Mouse (Mus musculus): ENCODE data around the gene Nr1i2. TPM values are rescaled to one million over a fixed set of nuclear protein-coding genes. Genes with fewer than 3 reads are reported as not detected.

Nr1i2 gene
- total RNA-seq, 1 experiment, result 0.18 TPM

DNA sequence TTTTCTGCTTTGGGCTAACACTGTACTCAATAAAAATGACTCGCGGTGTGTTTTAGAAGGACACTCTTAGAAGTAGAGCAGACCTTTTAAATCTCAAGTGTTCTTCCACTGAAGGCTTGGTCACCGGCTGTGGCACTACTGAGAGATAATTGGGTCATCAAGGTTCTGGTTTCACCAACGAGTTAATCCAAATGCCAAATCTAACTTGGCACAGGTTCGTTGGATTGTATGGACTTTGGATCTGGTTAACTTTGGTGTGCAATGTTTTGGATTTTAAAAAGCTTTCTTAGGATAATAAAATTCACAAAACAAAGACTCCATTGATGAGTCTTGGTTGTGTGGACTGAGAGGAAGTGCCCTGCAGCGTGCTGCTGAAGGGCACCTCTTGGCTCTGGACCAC lies 3.8 kb upstream of the Nr1i2 start:
- TF ChIP-seq MAFK (IDR thresholded peaks at IDR 0.05; ENCODE audit: insufficient read depth, low read depth, low read length) (no peak), ZC3H11A (IDR thresholded peaks at IDR 0.05; ENCODE audit: borderline replicate concordance, low read depth, low read length) (no peak), CHD2 (IDR thresholded peaks at IDR 0.05; ENCODE audit: low read depth, low read length) (no peak), HCFC1 (IDR thresholded peaks at IDR 0.05; ENCODE audit: borderline replicate concordance, insufficient read depth, low read length) (no peak), ZNF384 (IDR thresholded peaks at IDR 0.05; ENCODE audit: low read depth, low read length) (no peak)

DNA sequence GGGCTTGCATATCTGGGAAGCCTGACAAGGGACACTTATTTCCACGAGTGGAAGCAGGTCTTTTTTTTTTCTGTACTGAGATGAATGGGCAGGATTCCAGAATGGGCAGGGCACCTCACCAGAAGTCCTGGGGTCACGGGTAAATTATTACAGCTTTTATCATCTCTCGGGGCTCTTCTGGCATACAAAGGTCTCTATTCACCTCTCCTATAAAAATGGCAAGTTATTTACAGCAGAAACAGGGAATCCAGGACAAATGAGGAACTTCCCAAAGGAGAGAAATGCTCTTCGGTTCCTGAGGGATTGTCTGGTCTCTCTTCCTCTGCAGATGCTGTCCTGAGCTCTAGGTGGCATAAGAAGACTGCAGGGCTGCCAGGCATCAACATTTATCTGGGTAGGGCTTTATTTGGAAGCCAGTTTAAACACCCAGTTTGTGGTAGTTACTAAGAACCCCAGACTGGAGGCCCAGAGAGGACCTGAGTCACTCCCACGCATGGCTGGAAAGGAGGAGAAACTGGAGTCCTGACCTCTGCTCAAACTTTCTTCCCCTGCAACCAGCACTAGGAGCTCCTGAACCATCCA lies 816 bp upstream of the Nr1i2 start:
- no peak overlapping the region for H3K9ac ChIP-seq (ENCODE audit: insufficient read depth, low read depth, low read length, poor library complexity, severe bottlenecking)
- no peaks in the 10 kb centered on the region for H3K9me3 ChIP-seq (ENCODE audit: control insufficient read depth, insufficient read depth, low read depth, low read length)
- H3K36me3 ChIP-seq (ENCODE audit: control insufficient read depth, insufficient read depth, low read length, poor library complexity, severe bottlenecking), result no peaks in the 10 kb centered on the region
- H3K27ac ChIP-seq (ENCODE audit: insufficient read depth, low read depth, low read length, poor library complexity, severe bottlenecking), result no peak overlapping the region
- DNase-seq (ENCODE audit: low read depth, low spot score), result no peak
- in situ Hi-C loops (cut with MboI; ENCODE audit: low sequenced_read_pairs in 2 of 2, unreplicated experiment in 2 of 2), result no loop called here
- no peak for TF ChIP-seq CHD2 (IDR thresholded peaks at IDR 0.05; ENCODE audit: low read depth, low read length)
- TF ChIP-seq ZNF384 (IDR thresholded peaks at IDR 0.05; ENCODE audit: low read depth, low read length), result no peak
- TF ChIP-seq MAFK (IDR thresholded peaks at IDR 0.05; ENCODE audit: insufficient read depth, low read depth, low read length), result no peak
- TF ChIP-seq ZC3H11A (IDR thresholded peaks at IDR 0.05; ENCODE audit: borderline replicate concordance, low read depth, low read length), result no peak
- no peak for TF ChIP-seq HCFC1 (IDR thresholded peaks at IDR 0.05; ENCODE audit: borderline replicate concordance, insufficient read depth, low read length)
- no peaks in the 10 kb centered on the region for H3K4me1 ChIP-seq (ENCODE audit: control insufficient read depth in 2 of 2, insufficient read depth in 2 of 2, low read length in 2 of 2, poor library complexity in 1 of 2)
- H3K4me3 ChIP-seq (ENCODE audit: insufficient read depth in 1 of 2, low read depth in 1 of 2, low read length in 2 of 2, poor library complexity in 1 of 2, severe bottlenecking in 1 of 2), result no peak overlapping the region

More for the DNA sequence above, 3.8 kb upstream of the Nr1i2 start:
- H3K9ac ChIP-seq (ENCODE audit: insufficient read depth, low read depth, low read length, poor library complexity, severe bottlenecking), result no peak overlapping the region
- no peak overlapping the region for H3K27ac ChIP-seq (ENCODE audit: insufficient read depth, low read depth, low read length, poor library complexity, severe bottlenecking)
- peaks cover 0 to 2% of the 10 kb centered on the region in 2 experiments; a peak in 1 of 4 replicates for H3K4me1 ChIP-seq (ENCODE audit: control insufficient read depth in 2 of 2, insufficient read depth in 2 of 2, low read length in 2 of 2, poor library complexity in 1 of 2)
- H3K36me3 ChIP-seq (ENCODE audit: control insufficient read depth, insufficient read depth, low read length, poor library complexity, severe bottlenecking), result no peaks in the 10 kb centered on the region
- no peak for DNase-seq (ENCODE audit: low read depth, low spot score)
- no peak overlapping the region for H3K4me3 ChIP-seq (ENCODE audit: insufficient read depth in 1 of 2, low read depth in 1 of 2, low read length in 2 of 2, poor library complexity in 1 of 2, severe bottlenecking in 1 of 2)
- in situ Hi-C loops (cut with MboI; ENCODE audit: low sequenced_read_pairs in 2 of 2, unreplicated experiment in 2 of 2), result no loop called here
- no peaks in the 10 kb centered on the region for H3K9me3 ChIP-seq (ENCODE audit: control insufficient read depth, insufficient read depth, low read depth, low read length)

DNA sequence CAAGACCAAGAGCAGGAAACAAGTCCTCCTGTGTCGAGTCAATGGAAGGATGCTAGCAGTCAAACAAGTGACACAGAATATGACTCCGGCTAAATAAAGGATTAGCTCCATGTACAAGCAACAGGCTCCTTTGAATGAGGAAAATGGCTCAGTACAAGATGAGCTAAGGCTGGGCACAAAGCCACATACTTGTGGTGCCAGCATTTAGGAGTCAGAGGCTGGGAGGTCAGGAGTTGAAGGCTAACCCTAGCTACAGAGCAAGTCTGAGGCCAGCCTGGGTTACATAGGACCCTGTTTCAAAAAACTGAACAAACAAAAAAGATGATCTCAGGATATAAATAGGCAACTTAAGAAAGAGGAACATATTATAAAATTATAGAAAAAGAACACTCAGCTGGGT lies 4.5 kb downstream of the Nr1i2 start:
- TF ChIP-seq CHD2 (IDR thresholded peaks at IDR 0.05; ENCODE audit: low read depth, low read length) (no peak), ZC3H11A (IDR thresholded peaks at IDR 0.05; ENCODE audit: borderline replicate concordance, low read depth, low read length) (no peak), ZNF384 (IDR thresholded peaks at IDR 0.05; ENCODE audit: low read depth, low read length) (no peak), HCFC1 (IDR thresholded peaks at IDR 0.05; ENCODE audit: borderline replicate concordance, insufficient read depth, low read length) (no peak), MAFK (IDR thresholded peaks at IDR 0.05; ENCODE audit: insufficient read depth, low read depth, low read length) (no peak)
- no peak for DNase-seq (ENCODE audit: low read depth, low spot score)
- Histone ChIP-seq H3K9me3 (ENCODE audit: control insufficient read depth, insufficient read depth, low read depth, low read length) (no peaks in the 10 kb centered on the region), H3K9ac (ENCODE audit: insufficient read depth, low read depth, low read length, poor library complexity, severe bottlenecking) (no peak overlapping the region), H3K4me1 (ENCODE audit: control insufficient read depth in 2 of 2, insufficient read depth in 2 of 2, low read length in 2 of 2, poor library complexity in 1 of 2) (no peaks in the 10 kb centered on the region), H3K36me3 (ENCODE audit: control insufficient read depth, insufficient read depth, low read length, poor library complexity, severe bottlenecking) (no peaks in the 10 kb centered on the region), H3K27ac (ENCODE audit: insufficient read depth, low read depth, low read length, poor library complexity, severe bottlenecking) (no peak overlapping the region), H3K4me3 (ENCODE audit: insufficient read depth in 1 of 2, low read depth in 1 of 2, low read length in 2 of 2, poor library complexity in 1 of 2, severe bottlenecking in 1 of 2) (no peak overlapping the region)
- in situ Hi-C loops (cut with MboI; ENCODE audit: low sequenced_read_pairs in 2 of 2, unreplicated experiment in 2 of 2), result no loop called here

DNA sequence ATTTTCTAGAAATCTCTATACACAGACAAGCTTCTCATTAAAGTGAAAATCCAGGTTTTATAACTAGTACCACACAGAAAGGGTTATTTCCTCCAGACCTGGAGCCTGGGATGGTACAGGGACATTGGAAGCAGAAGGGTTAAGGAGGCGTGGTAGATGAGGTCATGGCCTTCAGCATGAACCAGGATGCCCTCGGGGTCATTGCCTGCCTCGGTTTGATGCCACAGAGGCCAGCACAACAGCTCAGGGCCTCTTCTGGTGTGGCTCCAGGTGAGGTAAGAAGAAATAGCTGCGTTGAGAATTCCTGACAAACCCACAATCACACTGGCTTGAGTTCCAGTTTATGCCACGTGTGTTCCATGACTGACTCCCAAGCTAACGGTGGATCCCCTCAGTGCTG lies 5.8 kb downstream of the Nr1i2 start:
- Histone ChIP-seq H3K4me3 (ENCODE audit: insufficient read depth in 1 of 2, low read depth in 1 of 2, low read length in 2 of 2, poor library complexity in 1 of 2, severe bottlenecking in 1 of 2) (no peak overlapping the region), H3K4me1 (ENCODE audit: control insufficient read depth in 2 of 2, insufficient read depth in 2 of 2, low read length in 2 of 2, poor library complexity in 1 of 2) (no peaks in the 10 kb centered on the region), H3K9me3 (ENCODE audit: control insufficient read depth, insufficient read depth, low read depth, low read length) (no peaks in the 10 kb centered on the region), H3K36me3 (ENCODE audit: control insufficient read depth, insufficient read depth, low read length, poor library complexity, severe bottlenecking) (no peaks in the 10 kb centered on the region), H3K27ac (ENCODE audit: insufficient read depth, low read depth, low read length, poor library complexity, severe bottlenecking) (no peak overlapping the region), H3K9ac (ENCODE audit: insufficient read depth, low read depth, low read length, poor library complexity, severe bottlenecking) (no peak overlapping the region)
- DNase-seq (ENCODE audit: low read depth, low spot score), result no peak
- TF ChIP-seq ZC3H11A (IDR thresholded peaks at IDR 0.05; ENCODE audit: borderline replicate concordance, low read depth, low read length), result no peak
- TF ChIP-seq CHD2 (IDR thresholded peaks at IDR 0.05; ENCODE audit: low read depth, low read length), result no peak
- TF ChIP-seq MAFK (IDR thresholded peaks at IDR 0.05; ENCODE audit: insufficient read depth, low read depth, low read length), result no peak
- no peak for TF ChIP-seq ZNF384 (IDR thresholded peaks at IDR 0.05; ENCODE audit: low read depth, low read length)
- TF ChIP-seq HCFC1 (IDR thresholded peaks at IDR 0.05; ENCODE audit: borderline replicate concordance, insufficient read depth, low read length), result no peak
- in situ Hi-C loops (cut with MboI; ENCODE audit: low sequenced_read_pairs in 2 of 2, unreplicated experiment in 2 of 2), result no loop called here

Measured in ES-E14 (cell line).